Mouse (Mus musculus): Measurements from ENCODE around the gene Paip2b. TPM values are rescaled to one million over a fixed set of nuclear protein-coding genes. Genes with fewer than 3 reads are reported as not detected.
A peak's percentile ranks its signal among the peaks of the same experiment; 100 is the strongest.
"Not testable (repeated sequence)": the region's sequence is repeated elsewhere in the genome, so short reads cannot be mapped to it uniquely, and the experiment has no call there.

The Paip2b gene
- polyA plus RNA-seq, 1 experiment from 2014 or later = 6.1 TPM

DNA sequence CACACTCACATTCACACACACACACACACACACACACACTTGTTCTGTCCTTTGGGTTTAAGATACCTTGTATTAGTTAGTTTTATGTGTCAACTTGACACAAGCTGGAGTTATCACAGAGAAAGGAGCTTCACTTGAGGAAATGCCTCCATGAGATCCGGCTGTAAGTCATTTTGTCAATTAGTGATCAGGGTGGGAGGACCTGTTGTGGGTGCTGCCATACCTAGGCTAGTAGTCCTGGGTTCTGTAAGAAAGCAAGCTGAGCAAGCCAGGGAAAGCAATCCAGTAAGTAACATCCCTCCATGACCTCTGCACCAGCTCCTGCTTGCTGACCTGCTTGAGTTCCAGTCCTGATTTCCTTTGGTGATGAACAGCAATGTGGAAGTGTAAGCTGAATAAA, 852 bp upstream of the Paip2b start:
- H3K4me3 ChIP-seq (ENCODE audit: inconsistent target) = 0 out of 2 replicates have a peak overlapping the region, but pooled peaks have one; percentile 6
- not testable (repeated sequence) for H3K27ac ChIP-seq; H3K79me2 ChIP-seq (ENCODE audit: inconsistent target); H3K36me3 ChIP-seq (ENCODE audit: inconsistent target)
- WGBS (ENCODE audit: missing documents) = 91% methylated on average over 1 of the region's 1 CpGs

DNA sequence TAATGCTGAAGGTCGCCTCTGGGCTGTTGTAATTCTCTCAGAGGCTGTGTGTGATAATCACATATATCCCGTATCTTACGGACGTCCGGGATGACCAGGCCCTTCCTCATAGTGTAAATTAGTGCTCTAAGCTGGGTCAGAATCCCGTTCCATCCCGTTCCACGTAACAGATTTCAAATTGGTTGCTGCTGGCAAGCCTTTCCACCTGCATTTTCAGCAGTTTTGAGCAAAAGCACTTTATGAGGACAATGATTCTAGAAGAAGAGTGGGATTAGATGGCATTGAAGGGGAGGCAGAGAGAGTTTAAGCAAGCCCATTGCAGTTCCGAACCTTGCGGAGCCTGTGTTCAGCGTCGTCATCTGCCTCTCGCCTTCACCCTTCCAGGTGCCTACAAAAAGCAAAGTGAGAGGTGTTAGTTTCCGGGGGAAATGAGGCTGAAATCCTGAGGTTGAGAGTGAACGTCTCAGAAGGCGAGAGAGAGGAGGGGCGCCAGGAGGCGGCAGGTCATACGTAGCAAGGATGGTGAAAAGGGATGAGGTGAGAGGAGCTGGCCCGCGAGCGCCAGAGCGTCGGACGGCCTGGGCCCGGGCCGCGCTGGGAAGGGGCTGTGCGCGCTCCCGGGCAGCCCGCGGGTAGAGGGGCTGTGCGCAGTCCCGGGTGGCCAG, 468 bp downstream of the Paip2b start:
- 11% methylated on average over 35 of the region's 35 CpGs for WGBS (ENCODE audit: missing documents)
- Histone ChIP-seq H3K27ac (no peak overlapping the region), H3K4me3 (ENCODE audit: inconsistent target) (peak overlapping the region; percentile 40), H3K36me3 (ENCODE audit: inconsistent target) (no peaks in the 10 kb centered on the region), H3K79me2 (ENCODE audit: inconsistent target) (no peaks in the 10 kb centered on the region)

DNA sequence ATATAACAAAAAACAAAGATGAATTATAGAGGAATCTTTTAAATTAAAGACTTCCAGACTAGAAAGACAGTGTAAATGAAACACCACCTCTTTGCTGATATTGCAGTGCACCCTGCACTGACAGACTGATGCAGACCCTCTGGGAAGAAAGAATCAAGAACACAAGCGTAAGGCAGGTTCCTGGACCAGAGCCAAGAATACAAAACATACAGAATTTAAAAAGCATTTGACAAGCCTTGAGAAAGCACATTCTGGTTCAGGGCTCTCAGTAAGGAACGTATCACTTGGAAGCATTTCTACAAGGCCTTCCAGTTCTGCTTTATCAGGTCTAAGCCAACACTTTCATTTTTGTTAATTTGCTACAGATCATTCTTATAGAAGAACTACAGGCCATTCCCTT, 9.7 kb downstream of the Paip2b start:
- Histone ChIP-seq H3K36me3 (ENCODE audit: inconsistent target) (no peaks in the 10 kb centered on the region), H3K79me2 (ENCODE audit: inconsistent target) (no peaks in the 10 kb centered on the region), H3K27ac (no peak overlapping the region), H3K4me3 (ENCODE audit: inconsistent target) (no peak overlapping the region)
- 91% methylated on average over 2 of the region's 2 CpGs for WGBS (ENCODE audit: missing documents)

DNA sequence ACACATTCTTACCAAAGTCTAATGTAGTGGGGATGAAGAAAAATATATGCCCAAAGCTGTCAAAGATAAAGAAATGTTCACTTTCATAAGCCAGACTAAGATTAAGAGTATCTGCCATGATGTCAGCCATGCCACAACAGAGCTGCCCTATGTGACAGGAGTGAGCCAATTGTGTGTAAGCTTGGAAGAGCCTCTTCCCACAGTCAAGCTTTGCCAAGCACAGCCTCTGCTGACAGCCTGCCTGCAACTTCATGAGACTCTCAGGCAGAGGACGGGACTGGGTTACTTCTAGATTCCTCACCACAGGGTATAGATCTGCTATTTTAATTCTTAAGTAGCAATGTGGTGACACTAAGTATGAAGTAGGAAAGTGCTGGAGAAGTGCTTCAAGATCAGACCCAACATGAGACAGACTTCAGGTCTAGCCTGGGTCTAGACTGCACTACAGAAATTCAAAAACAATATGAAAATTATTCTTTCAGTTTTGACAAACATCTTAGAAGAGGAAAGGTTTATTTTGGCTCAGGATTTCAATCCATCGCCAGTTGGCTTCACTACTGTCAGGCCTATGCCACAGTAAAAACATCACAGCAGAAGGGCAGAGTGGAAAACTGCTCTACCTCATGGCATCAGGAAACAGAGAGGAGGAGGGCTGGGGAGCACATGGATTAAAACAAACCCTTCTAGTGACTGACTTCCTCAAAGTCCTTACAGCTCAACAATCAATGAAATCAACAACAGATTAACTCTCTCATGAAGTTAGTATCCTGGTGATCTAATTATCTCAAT, 10.6 kb downstream of the Paip2b start:
- WGBS (ENCODE audit: missing documents) = 85% methylated on average over 2 of the region's 2 CpGs
- no peaks in the 10 kb centered on the region for H3K79me2 ChIP-seq (ENCODE audit: inconsistent target)
- H3K4me3 ChIP-seq (ENCODE audit: inconsistent target) = no peak overlapping the region
- no peak overlapping the region for H3K27ac ChIP-seq
- H3K36me3 ChIP-seq (ENCODE audit: inconsistent target) = no peaks in the 10 kb centered on the region

DNA sequence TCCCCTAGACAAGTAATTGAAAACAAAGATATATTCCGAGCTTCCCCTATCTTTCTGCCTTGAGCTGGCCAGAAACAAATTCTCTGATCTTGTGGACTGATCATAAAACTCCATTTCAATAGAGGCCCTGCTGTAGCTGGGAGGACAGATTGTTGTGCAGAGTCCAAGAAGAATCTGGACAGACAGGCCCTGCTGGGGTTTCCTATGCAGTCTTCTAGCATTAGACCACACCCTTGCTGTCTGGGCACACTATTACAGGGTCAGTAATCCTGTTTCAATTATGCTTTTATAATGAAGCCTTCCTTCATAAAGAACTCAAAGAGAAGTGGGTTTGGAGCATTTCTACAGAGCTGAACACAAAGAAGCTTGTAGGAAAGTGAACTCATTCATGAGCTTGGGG, 12.5 kb downstream of the Paip2b start:
- H3K27ac ChIP-seq = no peak overlapping the region
- WGBS (ENCODE audit: missing documents) = 85% methylated on average over 1 of the region's 1 CpGs

DNA sequence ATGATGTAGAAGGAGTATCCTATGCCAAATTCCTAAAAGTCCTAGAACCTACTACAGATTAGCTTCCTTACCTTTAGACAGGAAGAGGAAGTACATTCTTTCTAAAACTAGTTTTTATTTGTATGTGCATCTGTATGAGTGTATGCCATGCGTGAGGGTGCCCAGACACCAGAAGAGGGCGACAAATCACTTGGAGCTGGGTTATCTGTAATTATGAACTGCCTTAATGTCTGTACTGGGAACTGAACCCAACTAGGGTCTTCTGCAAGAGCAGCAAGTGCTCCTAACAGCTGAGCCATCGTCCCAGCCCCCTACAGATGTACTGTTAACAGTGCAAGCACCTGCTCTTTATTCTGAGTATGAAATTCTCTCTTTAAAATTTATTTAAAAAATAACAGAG, 15.7 kb downstream of the Paip2b start:
- Histone ChIP-seq H3K79me2 (ENCODE audit: inconsistent target) (no peaks in the 10 kb centered on the region), H3K36me3 (ENCODE audit: inconsistent target) (no peaks in the 10 kb centered on the region), H3K27ac (no peak overlapping the region), H3K4me3 (ENCODE audit: inconsistent target) (no peak overlapping the region)
- 92% methylated on average over 3 of the region's 3 CpGs for WGBS (ENCODE audit: missing documents)

More for the DNA sequence above, 12.5 kb downstream of the Paip2b start:
- no peaks in the 10 kb centered on the region for H3K36me3 ChIP-seq (ENCODE audit: inconsistent target)
- no peak overlapping the region for H3K4me3 ChIP-seq (ENCODE audit: inconsistent target)
- H3K79me2 ChIP-seq (ENCODE audit: inconsistent target) = no peaks in the 10 kb centered on the region

- Histone ChIP-seq H3K27ac (no peak overlapping the region), H3K79me2 (ENCODE audit: inconsistent target) (peaks cover 11% of the 10 kb centered on the region), H3K4me3 (ENCODE audit: inconsistent target) (no peak overlapping the region), H3K36me3 (ENCODE audit: inconsistent target) (peaks cover 55% of the 10 kb centered on the region)
- WGBS (ENCODE audit: missing documents) = 100% methylated on average over 3 of the region's 3 CpGs
Observed at GRCm38 (mm10) chr6:83802846-83803245, 28.7 kb downstream of the Paip2b start.

DNA sequence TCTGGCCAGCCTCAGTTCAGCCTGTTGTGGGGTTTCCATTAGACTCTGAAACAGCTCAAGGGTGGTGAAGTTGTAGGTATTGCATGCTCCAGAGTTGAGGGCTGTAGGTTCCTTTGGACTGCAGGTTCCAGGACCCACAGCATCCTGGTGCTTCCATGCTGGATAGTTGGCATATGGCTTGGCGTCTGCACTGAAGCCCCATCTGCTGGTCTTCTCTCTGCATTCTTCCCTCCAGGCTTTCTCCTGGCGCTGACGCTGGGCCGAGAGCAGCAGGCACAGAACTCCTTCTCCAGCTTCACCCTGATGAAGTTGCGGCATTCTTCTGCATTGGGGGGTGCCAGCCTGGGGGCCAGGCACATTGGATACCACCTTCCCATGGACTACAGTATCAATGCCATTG, 29.5 kb downstream of the Paip2b start:
- WGBS (ENCODE audit: missing documents) = 90% methylated on average over 5 of the region's 5 CpGs
- H3K36me3 ChIP-seq (ENCODE audit: inconsistent target) = peaks cover 63% of the 10 kb centered on the region
- H3K27ac ChIP-seq = no peak overlapping the region
- H3K4me3 ChIP-seq (ENCODE audit: inconsistent target) = no peak overlapping the region
- H3K79me2 ChIP-seq (ENCODE audit: inconsistent target) = peaks cover 19% of the 10 kb centered on the region

- H3K79me2 ChIP-seq (ENCODE audit: inconsistent target) = peaks cover 35% of the 10 kb centered on the region
Observed at GRCm38 (mm10) chr6:83796686-83797085, 34.9 kb downstream of the Paip2b start.

GRCm38 (mm10) chr6:83795492-83795900, 36.0 kb downstream of the Paip2b start:
- Histone ChIP-seq H3K36me3 (ENCODE audit: inconsistent target) (peaks cover 32% of the 10 kb centered on the region), H3K4me3 (ENCODE audit: inconsistent target) (peak overlapping the region; percentile 96), H3K79me2 (ENCODE audit: inconsistent target) (peaks cover 35% of the 10 kb centered on the region), H3K27ac (peak overlapping the region; percentile 99)
- whole genome bisulfite sequencing (ENCODE audit: missing documents) = 0% methylated on average over 13 of the region's 13 CpGs

More at GRCm38 (mm10) chr6:83796686-83797085, 34.9 kb downstream of the Paip2b start:
- Histone ChIP-seq H3K36me3 (ENCODE audit: inconsistent target) (peaks cover 44% of the 10 kb centered on the region), H3K4me3 (ENCODE audit: inconsistent target) (peak overlapping the region; percentile 96; the same call in 1 of the 2 replicates), H3K27ac (no peak overlapping the region)
- WGBS (ENCODE audit: missing documents) = 88% methylated on average over 3 of the region's 3 CpGs

DNA sequence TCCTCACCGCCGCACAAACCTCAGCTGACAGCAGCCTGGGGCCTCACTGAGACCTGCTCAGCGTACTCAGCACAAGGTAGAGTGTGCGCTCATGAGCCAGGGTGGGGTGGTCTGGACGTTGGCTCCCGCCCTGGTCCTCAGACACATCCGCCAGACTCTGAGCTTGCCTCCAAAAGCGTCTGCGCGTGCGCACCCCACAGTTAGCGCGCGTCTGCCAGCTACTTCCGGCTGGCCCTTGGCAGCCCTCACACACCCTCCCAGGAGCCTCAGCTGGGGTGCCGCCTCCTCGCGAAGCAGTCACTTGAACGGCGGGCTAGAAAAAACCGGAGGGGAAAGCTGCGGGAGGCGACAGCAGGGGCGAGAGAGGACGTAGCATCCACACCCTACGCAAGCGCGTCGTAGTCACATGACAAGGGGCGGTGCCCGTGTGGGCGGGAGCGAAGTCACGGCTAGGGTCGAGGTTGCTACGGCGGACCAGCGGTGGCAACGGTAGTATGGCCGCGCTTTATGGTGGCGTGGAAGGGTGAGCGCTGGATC, 36.7 kb downstream of the Paip2b start, which contains the start of gene Nagk:
Gene Nagk (plus strand): TSS at position 223 of the 537 bp plus-strand sequence.
- Histone ChIP-seq H3K27ac (peak within 1 kb of the TSS; percentile 99), H3K4me3 (ENCODE audit: inconsistent target) (peak within 1 kb of the TSS; percentile 96), H3K36me3 (ENCODE audit: inconsistent target) (peaks cover 26% of the 10 kb centered on the region), H3K79me2 (ENCODE audit: inconsistent target) (peaks cover 35% of the 10 kb centered on the region)
- WGBS (ENCODE audit: missing documents) = under 1% methylated on average over 42 of the region's 43 CpGs

- Histone ChIP-seq H3K27ac (no peak overlapping the region), H3K4me3 (ENCODE audit: inconsistent target) (no peak overlapping the region), H3K36me3 (ENCODE audit: inconsistent target) (no peaks in the 10 kb centered on the region), H3K79me2 (ENCODE audit: inconsistent target) (peaks cover 10% of the 10 kb centered on the region)
- WGBS (ENCODE audit: missing documents) = 28% methylated on average over 4 of the region's 4 CpGs
Observed at GRCm38 (mm10) chr6:83791251-83791890, 40.2 kb downstream of the Paip2b start.

DNA sequence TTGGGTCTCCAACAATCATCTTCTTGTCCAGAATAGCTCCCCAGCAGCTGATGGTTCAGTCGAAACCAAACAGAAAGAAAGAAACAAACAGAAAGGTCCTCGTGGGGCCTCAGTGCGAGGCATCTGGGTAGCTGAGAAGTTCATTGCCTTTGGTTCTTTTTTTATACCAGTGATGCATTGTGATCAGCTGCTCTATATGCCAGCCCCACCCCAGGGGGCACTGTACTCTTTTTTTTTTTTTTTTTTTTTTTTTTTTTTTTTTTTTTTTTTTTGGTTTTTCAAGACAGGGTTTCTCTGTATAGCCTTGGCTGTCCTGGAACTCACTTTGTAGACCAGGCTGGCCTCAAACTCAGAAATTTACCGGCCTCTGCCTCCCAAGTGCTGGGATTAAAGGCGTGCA, 41.0 kb downstream of the Paip2b start:
- H3K79me2 ChIP-seq (ENCODE audit: inconsistent target); H3K36me3 ChIP-seq (ENCODE audit: inconsistent target); H3K4me3 ChIP-seq (ENCODE audit: inconsistent target); H3K27ac ChIP-seq: not testable (repeated sequence)
- whole genome bisulfite sequencing (ENCODE audit: missing documents) = 98% methylated on average over 5 of the region's 5 CpGs

GRCm38 (mm10) chr6:83788554-83788953, 43.0 kb downstream of the Paip2b start:
- no peak overlapping the region for H3K27ac ChIP-seq

More at GRCm38 (mm10) chr6:83788554-83788953, 43.0 kb downstream of the Paip2b start:
- Histone ChIP-seq H3K4me3 (ENCODE audit: inconsistent target) (no peak overlapping the region), H3K36me3 (ENCODE audit: inconsistent target) (no peaks in the 10 kb centered on the region), H3K79me2 (ENCODE audit: inconsistent target) (no peaks in the 10 kb centered on the region)
- WGBS (ENCODE audit: missing documents) = 93% methylated on average over 7 of the region's 7 CpGs
